Mouse (Mus musculus) erythroblast, embryonic 14.5 days (primary cell): ENCODE measurements around the gene Gstm5.

Source experiments
- GATA1 ChIP-seq: IDR thresholded peaks from 2 replicates; pipeline ENCODE4 v1.6.1; 2012; ENCODE audit warnings: low read length, inconsistent platforms, mixed read lengths
- TAL1 ChIP-seq: IDR thresholded peaks from 3 replicates; pipeline ENCODE4 v1.6.1; 2012; ENCODE audit warnings: low read length, inconsistent platforms, mixed read lengths

- no peak for TF ChIP-seq TAL1
- no peak for TF ChIP-seq GATA1
Measured at GRCm38 (mm10) chr3:107898691-107899090, 3.1 kb downstream of the Gstm5 start.
